ENCODE assay signal across 12 mouse cellular contexts in the genomic region with DNA sequence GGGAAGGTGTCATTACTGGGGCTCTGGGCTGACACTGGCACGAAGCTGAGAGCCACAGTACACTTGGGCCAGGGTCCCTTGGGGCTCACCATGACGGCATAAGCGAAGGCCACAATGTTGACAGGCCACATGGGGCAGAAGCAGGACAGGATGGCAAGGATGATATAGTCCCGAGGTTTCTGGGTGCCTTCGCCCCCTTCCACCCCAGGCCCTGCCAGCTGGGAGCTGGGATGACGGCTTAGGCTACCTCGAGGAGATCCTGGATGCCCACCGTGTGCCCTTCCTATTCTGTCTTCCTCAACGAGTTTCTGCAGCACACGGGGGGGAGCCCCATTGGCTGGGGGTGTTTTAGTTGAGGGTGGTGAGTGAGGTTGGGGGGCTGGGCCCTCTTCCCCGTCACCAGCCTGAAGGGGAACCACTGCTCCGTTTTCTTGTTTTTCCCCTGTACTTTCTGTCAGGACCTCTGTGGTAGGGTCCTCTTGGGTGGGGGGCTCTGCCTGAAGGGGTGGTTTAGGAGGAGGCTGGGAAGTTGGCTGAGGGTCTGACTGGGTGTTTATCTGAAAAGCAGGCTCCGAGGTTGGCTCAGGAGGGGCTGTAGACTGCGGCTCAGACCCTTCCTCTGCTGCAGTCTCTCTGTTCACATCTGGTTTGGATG. TPM values are rescaled to one million over a fixed set of nuclear protein-coding genes. Genes with fewer than 3 reads are reported as not detected.
DNase-seq lines count a peak whose midpoint lies in the region; ATAC-seq and TF ChIP-seq lines count a peak whose summit lies in the region.
"Had no signal": no experiment of that assay in that cellular context is flagged by ENCODE, and none has a peak within 500 bp of the region (broad histone marks: within the 10 kb centered on the region; RNA-seq: fewer than 3 reads in every experiment).

No protein-coding gene starts in this region.

- peaks cover 36% of the 10 kb centered on the region for H3K36me3 ChIP-seq in neural tube, embryonic 12.5 days
- H3K36me3 ChIP-seq in limb, embryonic 14.5 days (ENCODE audit: control insufficient read depth, insufficient read depth, low read length) = peaks cover 44% of the 10 kb centered on the region

- peak overlapping the region; percentile 67 for H3K27ac ChIP-seq in gastrocnemius, adult 2 months
- no peak overlapping the region; the same call in 1 of the 2 replicates for H3K27ac ChIP-seq in neural tube, embryonic 12.5 days
- peak overlapping the region; percentile 76 for H3K27ac ChIP-seq in limb, embryonic 14.5 days (replicated peaks; ENCODE audit: low read depth, low read length)
- H3K27ac ChIP-seq: macrophage had no signal

- no peaks in the 10 kb centered on the region for H3K9me3 ChIP-seq in neural tube, embryonic 12.5 days
- H3K9me3 ChIP-seq in limb, embryonic 14.5 days (ENCODE audit: control insufficient read depth, low read length) = no peaks in the 10 kb centered on the region

- H3K27me3 ChIP-seq in neural tube, embryonic 12.5 days (replicated peaks) = no peaks in the 10 kb centered on the region
- H3K27me3 ChIP-seq in limb, embryonic 14.5 days (ENCODE audit: control insufficient read depth, insufficient read depth, low read length) = no peaks in the 10 kb centered on the region

- ATAC-seq in neural tube, embryonic 12.5 days (ENCODE audit: low FRiP score, low read depth) = no peak
- ATAC-seq in limb, embryonic 14.5 days (ENCODE audit: low FRiP score, low read depth) = no peak

- H3K9ac ChIP-seq in neural tube, embryonic 12.5 days = peak overlapping the region; percentile 69; the same call in 1 of the 2 replicates
- H3K9ac ChIP-seq in limb, embryonic 14.5 days (ENCODE audit: low read depth, low read length, severe bottlenecking) = peak overlapping the region; percentile 72

- peak overlapping the region; percentile 71 for H3K4me3 ChIP-seq in gastrocnemius, adult 2 months
- H3K4me3 ChIP-seq in neural tube, embryonic 12.5 days = no peak overlapping the region
- peak overlapping the region; percentile 61 for H3K4me3 ChIP-seq in limb, embryonic 14.5 days (replicated peaks; ENCODE audit: low read length)

- 81% methylated on average over 14 of the region's 14 CpGs for WGBS in neural tube, embryonic 12.5 days
- WGBS in limb, embryonic 14.5 days = 74% methylated on average over 14 of the region's 14 CpGs

- TF ChIP-seq CTCF in gastrocnemius, adult 2 months (IDR thresholded peaks at IDR 0.05) = no peak

- no peak for TF ChIP-seq POLR2A in limb, embryonic 14.5 days (IDR thresholded peaks at IDR 0.05; ENCODE audit: borderline replicate concordance, extremely low read depth, insufficient read depth, insufficient read length)

- peak overlapping the region; percentile 98 for H3K4me2 ChIP-seq in neural tube, embryonic 12.5 days (replicated peaks)
- H3K4me2 ChIP-seq in limb, embryonic 14.5 days (replicated peaks; ENCODE audit: low read depth, low read length, severe bottlenecking) = peak overlapping the region; percentile 85

- DNase-seq in gastrocnemius, adult 2 months = no peak
- no peak for DNase-seq in gastrocnemius, adult 18-20 months (ENCODE audit: low spot score)
- DNase-seq in neural tube, embryonic 10.5 days (ENCODE audit: extremely low spot score, low spot score) = no peak
- DNase-seq in limb, embryonic 14.5 days (ENCODE audit: low spot score) = no peak
- DNase-seq in left cerebral cortex, postnatal 4 days = no peak
- DNase-seq in adipocyte (ENCODE audit: low spot score) = no peak
- DNase-seq in urinary bladder, postnatal 14 days (ENCODE audit: low spot score) = no peak
- DNase-seq: B cell, adult 2 months; kidney, adult 11 months; spleen, adult 18-20 months had no signal

- H3K4me1 ChIP-seq in neural tube, embryonic 12.5 days = peaks cover 84% of the 10 kb centered on the region
- H3K4me1 ChIP-seq in limb, embryonic 14.5 days (ENCODE audit: control insufficient read depth, insufficient read depth, low read length) = peaks cover 62% of the 10 kb centered on the region

- intact Hi-C loops in gastrocnemius, adult 2 months (cut with DNase I) = no loop called here
- intact Hi-C loops in left cerebral cortex, postnatal 4 days (cut with DNase I) = no loop called here

RNA-seq across cellular contexts. Expression of a gene that starts 1.5 kb away (rescaled TPM):
- 10 to 100 TPM; 19.4 to 21.7 TPM for total RNA-seq in gastrocnemius, adult 2 months (2021)
- 10 to 100 TPM; 12.9 to 16.9 TPM for total RNA-seq in gastrocnemius, adult 18-20 months (2021)
- polyA plus RNA-seq in neural tube, embryonic 12.5 days (2016; fragmentation: Nextera tagmentation; extraction: Ambion mirVana) = 46.4 and 66.2 TPM in 2 replicates
- 111 and 143 TPM in 2 replicates for polyA plus RNA-seq in limb, embryonic 14.5 days (2012; rRNA removed)
- polyA plus RNA-seq in limb, embryonic 14.5 days (2014; fragmentation: Nextera tagmentation; extraction: Ambion mirVana) = 26.8 and 37.7 TPM in 2 replicates
- total RNA-seq in left cerebral cortex, postnatal 4 days (2021) = 10 to 100 TPM; 36.7 to 48.6 TPM

RNA-seq across cellular contexts. Expression of a gene that starts 1.6 kb away (rescaled TPM):
- total RNA-seq in gastrocnemius, adult 2 months (2021) = under 1 TPM; 0.14 to 0.61 TPM
- total RNA-seq in gastrocnemius, adult 18-20 months (2021) = under 1 TPM in 1 of 2 experiments, not detected in 1; 0.84 TPM
- 5.3 and 6.2 TPM in 2 replicates for polyA plus RNA-seq in neural tube, embryonic 12.5 days (2016; fragmentation: Nextera tagmentation; extraction: Ambion mirVana)
- 74.6 and 130 TPM in 2 replicates for polyA plus RNA-seq in limb, embryonic 14.5 days (2012; rRNA removed)
- polyA plus RNA-seq in limb, embryonic 14.5 days (2014; fragmentation: Nextera tagmentation; extraction: Ambion mirVana) = 21.2 and 21.3 TPM in 2 replicates
- 100 to 1,000 TPM; 132 to 136 TPM for total RNA-seq in left cerebral cortex, postnatal 4 days (2021)
- polyA plus RNA-seq: macrophage had no signal

RNA-seq across cellular contexts. Expression of a gene that starts 2.3 kb away (rescaled TPM):
- 1 to 10 TPM in 1 of 2 experiments, not detected in 1; 2.4 TPM for total RNA-seq in gastrocnemius, adult 2 months (2021)
- 10 to 100 TPM in 1 of 2 experiments, 1 to 10 TPM in 1; 7.9 to 10.3 TPM for total RNA-seq in gastrocnemius, adult 18-20 months (2021)
- polyA plus RNA-seq in neural tube, embryonic 12.5 days (2016; fragmentation: Nextera tagmentation; extraction: Ambion mirVana) = 63.1 and 80.4 TPM in 2 replicates
- polyA plus RNA-seq in limb, embryonic 14.5 days (2012; rRNA removed) = 27.0 and 31.9 TPM in 2 replicates
- 47.6 and 63.6 TPM in 2 replicates for polyA plus RNA-seq in limb, embryonic 14.5 days (2014; fragmentation: Nextera tagmentation; extraction: Ambion mirVana)
- total RNA-seq in left cerebral cortex, postnatal 4 days (2021) = 10 to 100 TPM; 10.2 to 15.4 TPM

RNA-seq across cellular contexts. Expression of a gene that starts 3.1 kb away (rescaled TPM):
- total RNA-seq in gastrocnemius, adult 2 months (2021) = not detected
- 1 to 10 TPM in 1 of 2 experiments, not detected in 1; 1.7 TPM for total RNA-seq in gastrocnemius, adult 18-20 months (2021)
- not detected in 2 replicates for polyA plus RNA-seq in neural tube, embryonic 12.5 days (2016; fragmentation: Nextera tagmentation; extraction: Ambion mirVana)
- 3.2 and 4.3 TPM in 2 replicates for polyA plus RNA-seq in limb, embryonic 14.5 days (2012; rRNA removed)
- polyA plus RNA-seq in limb, embryonic 14.5 days (2014; fragmentation: Nextera tagmentation; extraction: Ambion mirVana) = 0.61 TPM in 1 of 2 replicates, not detected in the other
- 1 to 10 TPM in 1 of 2 experiments, not detected in 1; 1.6 TPM for total RNA-seq in left cerebral cortex, postnatal 4 days (2021)

RNA-seq across cellular contexts. Expression of a gene that starts 5.0 kb away (rescaled TPM):
- total RNA-seq in gastrocnemius, adult 2 months (2021) = 10 to 100 TPM; 26.5 to 30.2 TPM
- 10 to 100 TPM; 27.5 to 40.9 TPM for total RNA-seq in gastrocnemius, adult 18-20 months (2021)
- polyA plus RNA-seq in neural tube, embryonic 12.5 days (2016; fragmentation: Nextera tagmentation; extraction: Ambion mirVana) = 5.9 and 6.6 TPM in 2 replicates
- polyA plus RNA-seq in limb, embryonic 14.5 days (2012; rRNA removed) = 7.9 and 8.0 TPM in 2 replicates
- 7.3 and 7.9 TPM in 2 replicates for polyA plus RNA-seq in limb, embryonic 14.5 days (2014; fragmentation: Nextera tagmentation; extraction: Ambion mirVana)
- total RNA-seq in left cerebral cortex, postnatal 4 days (2021) = 1 to 10 TPM; 5.4 to 6.0 TPM

Comparison
In these comparisons a context has a peak if more than half of its experiments do, and no peak if none do; other contexts are left out.
1. RNA of a gene that starts 1.6 kb away (total RNA-seq): 132 to 136 TPM in left cerebral cortex, postnatal 4 days; 0.84 TPM in gastrocnemius, adult 18-20 months and 0.14 to 0.61 TPM in gastrocnemius, adult 2 months; every median in the first group is over 10 times any median in the second.